Mouse (Mus musculus): ENCODE measurements at regions not wholly inside any gene's neighbourhood (a gene's known extent, or its start where the extent isn't known, plus 50 kb on each side); places are given as distances from the start of the nearest gene placed in this dataset.

DNA sequence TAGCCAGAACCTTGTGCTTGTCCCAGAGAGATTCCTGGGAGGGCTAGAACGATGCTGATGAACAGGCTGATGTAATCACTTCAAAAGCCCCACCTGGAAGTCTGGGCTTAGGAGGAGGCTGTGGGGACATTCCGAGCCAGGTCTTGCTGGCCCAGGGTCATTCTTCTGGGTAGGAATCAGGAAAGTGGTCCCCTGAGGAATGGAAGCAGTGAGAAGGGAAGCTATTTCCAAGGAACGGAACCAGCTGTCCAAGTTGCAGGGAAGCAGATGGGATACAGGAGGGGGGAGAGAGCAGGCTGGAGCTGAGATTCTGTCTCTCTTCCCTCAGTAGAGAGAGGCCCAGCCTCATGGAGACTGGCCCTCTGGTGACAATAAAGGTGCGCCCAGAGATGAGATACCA, 243.9 kb downstream of the Tcf7l2 start:
- Histone ChIP-seq H3K4me2 (ENCODE audit: low read depth) (no peak overlapping the region), H3ac (ENCODE audit: control insufficient read depth, insufficient read length) (no peak overlapping the region), H3K79me2 (ENCODE audit: control insufficient read depth, insufficient read depth) (no peaks in the 10 kb centered on the region), H3K4me3 (no peak overlapping the region), H3K36me3 (ENCODE audit: control insufficient read depth, insufficient read depth) (no peaks in the 10 kb centered on the region), H3K27me3 (ENCODE audit: control insufficient read depth, insufficient read depth, insufficient read length) (no peaks in the 10 kb centered on the region)
- TF ChIP-seq MYOD1 (IDR thresholded peaks at IDR 0.05; ENCODE audit: control insufficient read depth in 1 of 3, insufficient read length in 2 of 3, low read depth in 2 of 3) (no peak), MAX (IDR thresholded peaks at IDR 0.05; ENCODE audit: low read depth) (no peak), POLR2AphosphoS2 (IDR thresholded peaks at IDR 0.05; ENCODE audit: insufficient read length, low read depth) (no peak), POLR2A (IDR thresholded peaks at IDR 0.05; ENCODE audit: insufficient read length, low read depth) (no peak), USF1 (IDR thresholded peaks at IDR 0.05; ENCODE audit: low read depth) (no peak), SRF (IDR thresholded peaks at IDR 0.05; ENCODE audit: control insufficient read depth, insufficient read length, low read depth) (no peak), E2F4 (IDR thresholded peaks at IDR 0.05; ENCODE audit: insufficient read depth) (no peak), TCF12 (IDR thresholded peaks at IDR 0.05; ENCODE audit: insufficient read depth, poor library complexity, severe bottlenecking) (no peak), CEBPB (IDR thresholded peaks at IDR 0.05; ENCODE audit: insufficient read depth, poor library complexity, severe bottlenecking) (no peak), TCF3 (IDR thresholded peaks at IDR 0.05; ENCODE audit: insufficient read length, low read depth) (no peak), REST (IDR thresholded peaks at IDR 0.05; ENCODE audit: insufficient read depth, insufficient read length) (no peak), MYOG (IDR thresholded peaks at IDR 0.05; ENCODE audit: control insufficient read depth in 1 of 3, insufficient read depth in 1 of 3, insufficient read length in 2 of 3, low read depth in 2 of 3) (no peak)

DNA sequence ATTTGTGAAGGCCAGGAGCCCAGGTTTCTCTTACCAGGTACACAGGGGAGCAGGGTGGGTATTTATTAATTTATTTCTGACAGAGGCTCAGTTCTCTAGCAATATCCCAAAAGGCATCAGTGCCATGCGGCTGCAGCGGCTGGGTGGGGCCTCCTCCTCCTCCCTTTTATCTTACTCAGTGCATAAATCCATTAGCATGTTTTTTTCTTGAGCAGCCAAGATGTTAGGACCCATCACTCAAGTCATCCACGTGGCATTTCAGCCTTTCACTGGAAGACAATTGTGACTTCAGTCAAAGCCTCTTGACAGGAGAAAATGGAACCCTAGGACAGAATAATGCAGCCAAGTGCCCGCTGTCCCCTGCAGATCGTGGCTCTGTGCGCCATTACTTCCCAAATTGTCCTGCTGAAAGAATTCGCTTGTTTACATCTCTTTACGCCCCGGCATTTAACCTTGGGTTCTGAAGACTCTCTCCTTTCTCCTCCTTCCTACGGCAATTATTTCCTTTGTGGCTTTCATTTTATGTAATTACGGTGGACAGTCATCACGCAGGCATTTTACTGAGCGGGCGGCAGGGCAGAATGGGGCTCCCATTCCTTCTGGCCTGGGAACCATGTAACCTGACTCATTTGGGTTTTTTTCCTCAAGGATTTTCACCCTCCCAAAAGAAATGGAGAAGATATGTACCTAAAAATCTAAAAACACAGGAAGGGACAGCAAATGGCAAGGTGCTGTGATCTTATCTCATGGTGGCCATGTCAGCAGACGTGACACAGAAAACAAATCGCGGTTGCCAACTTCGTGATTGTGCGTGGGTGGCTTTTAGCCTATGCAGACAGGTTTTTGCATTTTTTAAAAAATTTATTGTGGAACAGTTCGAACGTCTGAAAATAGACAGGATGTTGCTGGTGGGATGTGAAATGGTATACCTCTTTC, 250.4 kb downstream of the Tcf7l2 start:
- Histone ChIP-seq H3K36me3 (ENCODE audit: control insufficient read depth, insufficient read depth) (no peaks in the 10 kb centered on the region), H3K4me3 (peak overlapping the region; percentile 11), H3K27me3 (ENCODE audit: control insufficient read depth, insufficient read depth, insufficient read length) (no peaks in the 10 kb centered on the region), H3ac (ENCODE audit: control insufficient read depth, insufficient read length) (no peak overlapping the region), H3K4me2 (ENCODE audit: low read depth) (peak overlapping the region; percentile 73), H3K79me2 (ENCODE audit: control insufficient read depth, insufficient read depth) (no peaks in the 10 kb centered on the region)
- no peak for TF ChIP-seq TCF3 (IDR thresholded peaks at IDR 0.05; ENCODE audit: insufficient read length, low read depth)
- no peak for TF ChIP-seq MAX (IDR thresholded peaks at IDR 0.05; ENCODE audit: low read depth)
- TF ChIP-seq E2F4 (IDR thresholded peaks at IDR 0.05; ENCODE audit: insufficient read depth) = no peak
- TF ChIP-seq CEBPB (IDR thresholded peaks at IDR 0.05; ENCODE audit: insufficient read depth, poor library complexity, severe bottlenecking) = no peak
- no peak for TF ChIP-seq MYOD1 (IDR thresholded peaks at IDR 0.05; ENCODE audit: control insufficient read depth in 1 of 3, insufficient read length in 2 of 3, low read depth in 2 of 3)

DNA sequence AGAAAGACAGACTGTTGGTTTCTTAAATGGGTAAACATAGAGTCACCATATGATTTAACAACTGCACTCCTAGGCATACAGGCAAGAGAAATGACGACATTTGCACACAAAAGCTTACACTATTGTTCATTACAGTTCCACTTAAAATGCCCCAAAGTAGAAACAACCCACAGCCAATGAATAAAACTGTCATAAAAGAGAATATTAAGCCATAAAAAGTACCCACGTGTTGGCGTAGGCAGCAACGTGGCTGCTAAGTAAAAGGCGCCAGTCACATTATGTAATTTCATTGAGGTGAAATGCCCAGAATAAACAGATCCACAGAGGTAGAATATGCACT, 251.1 kb downstream of the Tcf7l2 start:
- H3K79me2 ChIP-seq (ENCODE audit: control insufficient read depth, insufficient read depth) = no peaks in the 10 kb centered on the region
- TF ChIP-seq USF1 (IDR thresholded peaks at IDR 0.05; ENCODE audit: low read depth) (no peak), TCF3 (IDR thresholded peaks at IDR 0.05; ENCODE audit: insufficient read length, low read depth) (no peak), CEBPB (IDR thresholded peaks at IDR 0.05; ENCODE audit: insufficient read depth, poor library complexity, severe bottlenecking) (no peak), MAX (IDR thresholded peaks at IDR 0.05; ENCODE audit: low read depth) (no peak), POLR2AphosphoS2 (IDR thresholded peaks at IDR 0.05; ENCODE audit: insufficient read length, low read depth) (no peak), REST (IDR thresholded peaks at IDR 0.05; ENCODE audit: insufficient read depth, insufficient read length) (no peak), MYOD1 (IDR thresholded peaks at IDR 0.05; ENCODE audit: control insufficient read depth in 1 of 3, insufficient read length in 2 of 3, low read depth in 2 of 3) (no peak), SRF (IDR thresholded peaks at IDR 0.05; ENCODE audit: control insufficient read depth, insufficient read length, low read depth) (no peak), MYOG (IDR thresholded peaks at IDR 0.05; ENCODE audit: control insufficient read depth in 1 of 3, insufficient read depth in 1 of 3, insufficient read length in 2 of 3, low read depth in 2 of 3) (no peak), TCF12 (IDR thresholded peaks at IDR 0.05; ENCODE audit: insufficient read depth, poor library complexity, severe bottlenecking) (no peak), POLR2A (IDR thresholded peaks at IDR 0.05; ENCODE audit: insufficient read length, low read depth) (no peak), E2F4 (IDR thresholded peaks at IDR 0.05; ENCODE audit: insufficient read depth) (no peak)
- H3ac ChIP-seq (ENCODE audit: control insufficient read depth, insufficient read length) = no peak overlapping the region
- H3K27me3 ChIP-seq (ENCODE audit: control insufficient read depth, insufficient read depth, insufficient read length) = no peaks in the 10 kb centered on the region
- H3K4me2 ChIP-seq (ENCODE audit: low read depth) = peak overlapping the region; percentile 73
- peak overlapping the region; percentile 11 for H3K4me3 ChIP-seq
- no peaks in the 10 kb centered on the region for H3K36me3 ChIP-seq (ENCODE audit: control insufficient read depth, insufficient read depth)

DNA sequence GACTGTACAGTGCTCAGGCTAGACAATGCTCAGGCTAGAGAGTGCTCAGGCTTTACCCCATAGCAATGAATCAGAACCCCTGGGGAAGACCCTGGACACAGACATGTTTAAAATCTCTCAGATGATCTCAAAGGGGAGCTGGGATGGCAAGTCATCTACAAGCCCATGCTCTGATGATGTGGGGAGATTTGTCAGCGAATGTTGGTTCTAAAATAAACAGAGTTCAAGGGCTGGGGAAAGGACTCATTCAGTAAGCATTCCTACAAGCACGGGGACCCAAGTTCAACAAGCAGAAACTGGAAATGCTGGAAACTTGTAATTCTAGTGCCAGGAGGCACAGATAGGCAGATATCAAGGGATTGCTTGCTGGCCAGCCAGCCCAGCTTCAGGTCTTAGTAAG, 254.1 kb downstream of the Tcf7l2 start:
- H3ac ChIP-seq (ENCODE audit: control insufficient read depth, insufficient read length) = no peak overlapping the region
- H3K4me2 ChIP-seq (ENCODE audit: low read depth) = no peak overlapping the region
- no peaks in the 10 kb centered on the region for H3K27me3 ChIP-seq (ENCODE audit: control insufficient read depth, insufficient read depth, insufficient read length)
- H3K36me3 ChIP-seq (ENCODE audit: control insufficient read depth, insufficient read depth) = no peaks in the 10 kb centered on the region
- no peak for TF ChIP-seq MYOD1 (IDR thresholded peaks at IDR 0.05; ENCODE audit: control insufficient read depth in 1 of 3, insufficient read length in 2 of 3, low read depth in 2 of 3)
- TF ChIP-seq REST (IDR thresholded peaks at IDR 0.05; ENCODE audit: insufficient read depth, insufficient read length) = no peak
- TF ChIP-seq USF1 (IDR thresholded peaks at IDR 0.05; ENCODE audit: low read depth) = no peak
- no peak for TF ChIP-seq POLR2AphosphoS2 (IDR thresholded peaks at IDR 0.05; ENCODE audit: insufficient read length, low read depth)
- no peak for TF ChIP-seq TCF3 (IDR thresholded peaks at IDR 0.05; ENCODE audit: insufficient read length, low read depth)
- no peak for TF ChIP-seq CEBPB (IDR thresholded peaks at IDR 0.05; ENCODE audit: insufficient read depth, poor library complexity, severe bottlenecking)
- TF ChIP-seq MYOG (IDR thresholded peaks at IDR 0.05; ENCODE audit: control insufficient read depth in 1 of 3, insufficient read depth in 1 of 3, insufficient read length in 2 of 3, low read depth in 2 of 3) = no peak
- TF ChIP-seq SRF (IDR thresholded peaks at IDR 0.05; ENCODE audit: control insufficient read depth, insufficient read length, low read depth) = no peak
- no peak for TF ChIP-seq MAX (IDR thresholded peaks at IDR 0.05; ENCODE audit: low read depth)
- no peak for TF ChIP-seq E2F4 (IDR thresholded peaks at IDR 0.05; ENCODE audit: insufficient read depth)
- TF ChIP-seq POLR2A (IDR thresholded peaks at IDR 0.05; ENCODE audit: insufficient read length, low read depth) = no peak
- TF ChIP-seq TCF12 (IDR thresholded peaks at IDR 0.05; ENCODE audit: insufficient read depth, poor library complexity, severe bottlenecking) = no peak
- H3K4me3 ChIP-seq = no peak overlapping the region
- H3K79me2 ChIP-seq (ENCODE audit: control insufficient read depth, insufficient read depth) = no peaks in the 10 kb centered on the region

All from myocyte (in vitro differentiated cells).